8 mouse cellular contexts compared by ENCODE assay signal in the genomic region with DNA sequence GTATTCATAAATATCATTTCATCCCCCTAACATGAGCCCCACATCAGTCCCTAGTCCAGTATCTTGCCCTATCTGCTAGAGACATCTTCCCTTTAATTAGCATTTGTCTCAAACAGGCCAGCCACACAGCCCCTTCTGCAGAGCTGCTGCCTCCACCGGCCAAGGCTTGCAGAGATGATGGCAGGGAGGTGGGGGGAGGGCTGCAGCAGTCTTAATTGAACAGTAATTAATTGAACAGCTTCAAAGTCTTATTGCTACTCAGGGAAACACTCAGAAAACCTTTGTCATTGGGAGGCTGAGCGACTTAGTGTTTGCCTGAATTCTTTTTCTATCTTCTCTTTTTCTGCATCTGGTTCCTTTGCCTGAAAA. TPM values are rescaled to one million over a fixed set of nuclear protein-coding genes. Genes with fewer than 3 reads are reported as not detected.
DNase-seq lines count a peak whose midpoint lies in the region; ATAC-seq lines count a peak whose summit lies in the region.

No protein-coding gene starts in this region.

- peak overlapping the region; percentile 3; the same call in 1 of the 2 replicates for H3K4me3 ChIP-seq in heart, embryonic 12.5 days
- peak overlapping the region; percentile 37 for H3K4me3 ChIP-seq in limb, embryonic 13.5 days
- no peak overlapping the region; the same call in 1 of the 2 replicates for H3K4me3 ChIP-seq in stomach, embryonic 15.5 days (replicated peaks)

- peaks cover 17% of the 10 kb centered on the region for H3K27me3 ChIP-seq in heart, embryonic 12.5 days (replicated peaks)
- peaks cover 21% of the 10 kb centered on the region for H3K27me3 ChIP-seq in limb, embryonic 13.5 days
- peaks cover 4% of the 10 kb centered on the region for H3K27me3 ChIP-seq in stomach, embryonic 15.5 days (replicated peaks)

- H3K4me2 ChIP-seq in heart, embryonic 12.5 days, result peak overlapping the region; percentile 65
- peak overlapping the region; percentile 71 for H3K4me2 ChIP-seq in limb, embryonic 13.5 days (replicated peaks)
- peak overlapping the region; percentile 40 for H3K4me2 ChIP-seq in stomach, embryonic 15.5 days

- peaks cover 3% of the 10 kb centered on the region; the same call in 1 of the 2 replicates for H3K36me3 ChIP-seq in heart, embryonic 12.5 days
- H3K36me3 ChIP-seq in limb, embryonic 13.5 days, result peaks cover 53% of the 10 kb centered on the region
- peaks cover 10% of the 10 kb centered on the region; the same call in 1 of the 2 replicates for H3K36me3 ChIP-seq in stomach, embryonic 15.5 days

- no peak for DNase-seq in heart, postnatal 36 days
- peak; percentile 50 for DNase-seq in retina, postnatal 1 day
- DNase-seq in retina, embryonic 14.5 days (ENCODE audit: low spot score), result no peak
- DNase-seq in testis, postnatal 14 days (ENCODE audit: low spot score), result no peak

- 0 out of 2 replicates have a peak overlapping the region, but pooled peaks have one; percentile 8 for H3K9ac ChIP-seq in heart, embryonic 12.5 days
- H3K9ac ChIP-seq in limb, embryonic 13.5 days, result peak overlapping the region; percentile 36
- no peak overlapping the region for H3K9ac ChIP-seq in stomach, embryonic 15.5 days

- peaks cover 22% of the 10 kb centered on the region for H3K9me3 ChIP-seq in heart, embryonic 12.5 days (replicated peaks)
- peaks cover 25% of the 10 kb centered on the region for H3K9me3 ChIP-seq in limb, embryonic 13.5 days
- H3K9me3 ChIP-seq in stomach, embryonic 15.5 days, result no peaks in the 10 kb centered on the region; the same call in 1 of the 2 replicates

- 54% methylated on average over 2 of the region's 2 CpGs for WGBS in heart, embryonic 12.5 days
- WGBS in limb, embryonic 13.5 days, result 36% methylated on average over 2 of the region's 2 CpGs
- 55% methylated on average over 2 of the region's 2 CpGs for WGBS in stomach, embryonic 15.5 days

- peaks cover 34% of the 10 kb centered on the region for H3K4me1 ChIP-seq in heart, embryonic 12.5 days (replicated peaks)
- peaks cover 44% of the 10 kb centered on the region for H3K4me1 ChIP-seq in limb, embryonic 13.5 days
- H3K4me1 ChIP-seq in stomach, embryonic 15.5 days, result peaks cover 10% of the 10 kb centered on the region; the same call in 1 of the 2 replicates

- no peak overlapping the region for H3K27ac ChIP-seq in heart, embryonic 12.5 days (ENCODE audit: poor library complexity, severe bottlenecking)
- no peak overlapping the region for H3K27ac ChIP-seq in limb, embryonic 13.5 days
- no peak overlapping the region for H3K27ac ChIP-seq in stomach, embryonic 15.5 days

- intact Hi-C loops in heart, postnatal 36 days (cut with DNase I), result no loop called here

- ATAC-seq in heart, embryonic 12.5 days (ENCODE audit: insufficient number of reproducible peaks, low FRiP score), result no peak
- ATAC-seq in limb, embryonic 13.5 days (ENCODE audit: low FRiP score, low read depth), result no peak
- ATAC-seq in stomach, embryonic 15.5 days (ENCODE audit: insufficient read depth, low FRiP score, low read depth), result no peak
- ATAC-seq in frontal cortex, adult (ENCODE audit: low TSS enrichment), result no peak

RNA-seq across cellular contexts. Expression of a gene that starts 7.5 kb away (rescaled TPM):
- polyA plus RNA-seq in heart, embryonic 12.5 days (2016; fragmentation: Nextera tagmentation; extraction: Ambion mirVana), result 1,446 and 1,448 TPM in 2 replicates
- 1,000 to 10,000 TPM; 1,171 to 1,227 TPM for total RNA-seq in heart, postnatal 36 days (2021)
- polyA plus RNA-seq in limb, embryonic 13.5 days (2015; fragmentation: Nextera tagmentation; extraction: Ambion mirVana), result 1,943 and 1,947 TPM in 2 replicates
- polyA plus RNA-seq in stomach, embryonic 15.5 days (2015; fragmentation: Nextera tagmentation; extraction: Ambion mirVana), result 1,615 and 1,630 TPM in 2 replicates

RNA-seq across cellular contexts. Expression of a gene that starts 54.9 kb away (rescaled TPM):
- 8.9 and 9.8 TPM in 2 replicates for polyA plus RNA-seq in heart, embryonic 12.5 days (2016; fragmentation: Nextera tagmentation; extraction: Ambion mirVana)
- 1 to 10 TPM; 2.4 TPM for total RNA-seq in heart, postnatal 36 days (2021)
- 21.5 and 25.3 TPM in 2 replicates for polyA plus RNA-seq in limb, embryonic 13.5 days (2015; fragmentation: Nextera tagmentation; extraction: Ambion mirVana)
- 37.5 and 62.9 TPM in 2 replicates for polyA plus RNA-seq in stomach, embryonic 15.5 days (2015; fragmentation: Nextera tagmentation; extraction: Ambion mirVana)
